Mouse (Mus musculus) testis, adult 10 weeks (tissue): ENCODE measurements around the gene Hexa. TPM values are rescaled to one million over a fixed set of nuclear protein-coding genes. Genes with fewer than 3 reads are reported as not detected.

Source experiments
- polyA plus RNA-seq: library from polyadenylated mRNA; stranded (reverse); fragments of 350-450 nt; fragmentation: Illumina TruSeq; extraction: RNeasy Lipid Tissue Mini Kit (QIAGEN cat#74804); gene quantifications from one replicate; pipeline ENCODE4 v1.2.3, GENCODE M21; 2014; ENCODE audit warnings: low read depth, low replicate concordance

Gene Hexa
- polyA plus RNA-seq: 37.2 TPM

DNA sequence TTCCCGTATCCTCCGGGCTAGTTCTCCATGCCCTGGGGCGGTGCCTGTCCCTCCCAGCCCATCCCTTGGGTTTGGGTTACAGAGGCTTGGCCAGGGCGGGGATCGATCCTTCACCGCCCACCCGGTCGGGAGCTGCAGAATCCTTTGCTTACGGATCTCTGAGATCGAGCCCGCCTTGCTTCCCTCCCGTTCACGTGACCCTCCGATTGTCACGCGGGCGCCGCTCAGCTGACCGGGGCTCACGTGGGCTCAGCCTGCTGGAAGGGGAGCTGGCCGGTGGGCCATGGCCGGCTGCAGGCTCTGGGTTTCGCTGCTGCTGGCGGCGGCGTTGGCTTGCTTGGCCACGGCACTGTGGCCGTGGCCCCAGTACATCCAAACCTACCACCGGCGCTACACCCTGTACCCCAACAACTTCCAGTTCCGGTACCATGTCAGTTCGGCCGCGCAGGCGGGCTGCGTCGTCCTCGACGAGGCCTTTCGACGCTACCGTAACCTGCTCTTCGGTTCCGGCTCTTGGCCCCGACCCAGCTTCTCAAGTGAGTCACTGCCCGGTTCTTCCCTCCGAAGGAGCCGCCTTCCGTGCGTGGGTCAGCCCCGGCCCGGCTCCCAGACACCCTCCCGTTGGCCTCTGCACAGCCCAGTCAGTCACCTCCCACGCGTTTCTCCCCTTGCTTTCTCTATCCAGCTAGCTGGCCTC, at the start of gene Hexa, which contains the start of gene Tmem202:
Gene Hexa (plus strand): TSS at position 100 of the 697 bp plus-strand sequence.
Gene Tmem202 (minus strand): TSS at position 407 of the 697 bp plus-strand sequence.

DNA sequence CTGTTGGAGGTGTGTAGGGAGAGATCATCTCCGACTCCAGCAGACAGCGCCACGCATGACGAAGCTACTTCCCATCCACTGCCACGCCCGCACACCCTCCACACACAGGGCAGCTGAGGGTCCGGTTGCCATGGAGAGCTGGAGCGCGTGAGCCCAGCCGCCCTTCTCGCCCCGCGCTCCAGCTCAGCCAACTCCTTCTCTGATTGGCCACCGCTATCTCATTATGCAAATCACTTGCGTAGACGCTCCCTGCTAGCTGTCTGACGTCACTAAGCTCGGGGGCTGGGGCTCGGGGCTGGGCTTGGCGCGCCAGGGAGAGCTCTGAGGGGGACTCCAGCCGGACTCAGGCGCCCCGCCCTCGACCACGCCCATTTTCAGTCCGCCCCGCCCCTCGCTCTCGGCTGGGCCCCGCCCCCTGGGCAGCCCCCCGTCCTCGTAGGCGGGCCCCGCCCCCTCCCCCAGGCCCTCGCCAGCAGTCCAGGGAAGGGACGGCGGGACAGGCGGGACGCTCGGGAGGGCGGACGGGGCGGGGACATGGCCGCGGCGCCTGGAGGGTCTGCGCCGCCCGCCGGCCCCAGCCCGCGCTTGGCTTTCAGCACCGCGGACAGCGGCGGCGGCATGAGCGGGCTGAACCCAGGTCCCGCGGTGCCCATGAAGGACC, 38.6 kb downstream of the Hexa start, which contains the start of gene Celf6:
Gene Celf6 (plus strand): TSS at position 74 of the 661 bp plus-strand sequence.

Other genes starting within 250 kb of the Hexa start
- 11.1 TPM for gene Adpgk, start 248.0 kb upstream of the Hexa start, polyA plus RNA-seq
- 26.5 TPM for gene Bbs4, start 186.0 kb upstream of the Hexa start, polyA plus RNA-seq
- 503 TPM for gene Arih1, start 52.9 kb upstream of the Hexa start, polyA plus RNA-seq
- 71.7 TPM for gene Tmem202, start 307 bp downstream of the Hexa start, polyA plus RNA-seq
- 3.1 TPM for gene Celf6, start 38.4 kb downstream of the Hexa start, polyA plus RNA-seq
- 32.6 TPM for gene Parp6, start 77.7 kb downstream of the Hexa start, polyA plus RNA-seq
- 30.2 TPM for gene Pkm, start 116.8 kb downstream of the Hexa start, polyA plus RNA-seq
- gene Gramd2, start 140.6 kb downstream of the Hexa start, polyA plus RNA-seq: 4.1 TPM
- gene Senp8, start 211.2 kb downstream of the Hexa start, polyA plus RNA-seq: 16.2 TPM
- gene Myo9a, start 211.4 kb downstream of the Hexa start, polyA plus RNA-seq: 116 TPM